21 mouse cellular contexts compared by ENCODE assay signal in the genomic region with DNA sequence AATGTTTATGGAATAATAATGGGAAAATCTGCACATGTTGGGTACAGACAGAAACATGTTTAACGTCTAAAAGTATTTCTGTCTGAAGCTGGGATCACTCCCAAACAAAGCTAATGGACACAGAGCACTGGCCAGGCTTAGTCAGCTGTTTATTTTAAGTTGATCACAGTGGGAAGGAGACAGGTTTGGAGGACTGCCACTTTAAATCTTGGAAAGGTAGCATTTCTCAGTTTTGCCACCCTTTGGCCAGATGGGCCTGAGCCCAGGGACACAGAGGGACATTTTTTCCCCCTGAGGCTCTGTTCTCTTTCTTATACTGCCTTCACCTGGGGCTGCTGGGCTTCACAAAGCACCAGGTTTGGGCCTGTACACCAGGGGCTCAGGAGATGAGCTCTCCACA.
A peak's percentile ranks its signal among the peaks of the same experiment; 100 is the strongest.
DNase-seq lines count a peak whose midpoint lies in the region; ATAC-seq and TF ChIP-seq lines count a peak whose summit lies in the region.
"Had no signal": no experiment of that assay in that cellular context is flagged by ENCODE, and none has a peak within 500 bp of the region (broad histone marks: within the 10 kb centered on the region; RNA-seq: fewer than 3 reads in every experiment).

No protein-coding gene starts in this region.

- peak; percentile 82 for DNase-seq in heart, adult 11 months
- DNase-seq in heart, postnatal 36 days: no peak
- DNase-seq in liver, adult 2 months (ENCODE audit: extremely low read depth, low read depth, low spot score): peak; percentile 90
- DNase-seq in cerebellum, adult 9-10 months: peak; percentile 54
- DNase-seq in right cerebral cortex, postnatal 25 days: no peak
- DNase-seq: adrenal gland, adult 8-10 months; liver, embryonic 13.5 days; lung, embryonic 14.5 days; lung, postnatal 36 days; right cerebral cortex, postnatal 14 days; thymus, adult 2 months had no signal

- H3K4me3 ChIP-seq in liver, adult 2 months (ENCODE audit: insufficient read depth, low read depth, low read length): no peak overlapping the region
- H3K4me3 ChIP-seq in liver, embryonic 12.5 days: no peak overlapping the region
- H3K4me3 ChIP-seq in intestine, embryonic 15.5 days (replicated peaks): no peak overlapping the region
- H3K4me3 ChIP-seq: embryonic facial prominence, embryonic 10.5 days; forebrain, embryonic 13.5 days; heart, embryonic 12.5 days; hindbrain, embryonic 15.5 days; left cerebral cortex, adult 2 months; liver, embryonic 13.5 days; midbrain, embryonic 15.5 days; stomach, embryonic 15.5 days had no signal

- no peak for TF ChIP-seq POLR2A in liver, adult 2 months (IDR thresholded peaks at IDR 0.05; ENCODE audit: extremely low read depth, insufficient read depth, low read length)

- H3K27ac ChIP-seq in liver, adult 2 months (replicated peaks; ENCODE audit: insufficient read depth, low read depth, low read length): peak overlapping the region; percentile 51
- no peak overlapping the region for H3K27ac ChIP-seq in liver, embryonic 12.5 days
- no peak overlapping the region for H3K27ac ChIP-seq in intestine, embryonic 15.5 days
- H3K27ac ChIP-seq: embryonic facial prominence, embryonic 10.5 days; forebrain, embryonic 13.5 days; hindbrain, embryonic 15.5 days; left cerebral cortex, adult 2 months; liver, embryonic 13.5 days; midbrain, embryonic 15.5 days; stomach, embryonic 15.5 days had no signal

- no peaks in the 10 kb centered on the region for H3K36me3 ChIP-seq in liver, adult 2 months (ENCODE audit: control insufficient read depth, insufficient read depth, low read length)
- no peaks in the 10 kb centered on the region for H3K36me3 ChIP-seq in liver, embryonic 12.5 days
- no peaks in the 10 kb centered on the region for H3K36me3 ChIP-seq in intestine, embryonic 15.5 days
- H3K36me3 ChIP-seq: embryonic facial prominence, embryonic 10.5 days; heart, embryonic 12.5 days; hindbrain, embryonic 15.5 days; liver, embryonic 13.5 days; midbrain, embryonic 15.5 days; stomach, embryonic 15.5 days had no signal

- H3K79me2 ChIP-seq in liver, adult 2 months (ENCODE audit: control insufficient read depth, insufficient read depth, low read length): no peaks in the 10 kb centered on the region

- peaks cover 10% of the 10 kb centered on the region; the same call in 1 of the 2 replicates for H3K4me1 ChIP-seq in liver, adult 2 months (ENCODE audit: control insufficient read depth, insufficient read depth, low read length)
- no peaks in the 10 kb centered on the region for H3K4me1 ChIP-seq in liver, embryonic 12.5 days
- no peaks in the 10 kb centered on the region for H3K4me1 ChIP-seq in intestine, embryonic 15.5 days (replicated peaks)
- H3K4me1 ChIP-seq: embryonic facial prominence, embryonic 10.5 days; heart, embryonic 12.5 days; liver, embryonic 13.5 days; stomach, embryonic 15.5 days had no signal

- intact Hi-C loops in heart, postnatal 36 days (cut with DNase I): no loop called here

- no peaks in the 10 kb centered on the region for H3K27me3 ChIP-seq in liver, adult 2 months (ENCODE audit: control insufficient read depth, insufficient read depth, low read length)
- H3K27me3 ChIP-seq in liver, embryonic 12.5 days (replicated peaks): no peaks in the 10 kb centered on the region
- H3K27me3 ChIP-seq in intestine, embryonic 15.5 days (replicated peaks): no peaks in the 10 kb centered on the region
- H3K27me3 ChIP-seq: heart, embryonic 12.5 days; hindbrain, embryonic 15.5 days; liver, embryonic 13.5 days; midbrain, embryonic 15.5 days; stomach, embryonic 15.5 days had no signal

- H3K9ac ChIP-seq in liver, adult 2 months (ENCODE audit: low read depth, low read length): no peak overlapping the region
- H3K9ac ChIP-seq in liver, embryonic 12.5 days: no peak overlapping the region
- no peak overlapping the region for H3K9ac ChIP-seq in intestine, embryonic 15.5 days
- H3K9ac ChIP-seq: forebrain, embryonic 13.5 days; heart, embryonic 12.5 days; hindbrain, embryonic 15.5 days; liver, embryonic 13.5 days; lung, embryonic 14.5 days; midbrain, embryonic 15.5 days; stomach, embryonic 15.5 days had no signal

- TF ChIP-seq CTCF in liver, adult 2 months (IDR thresholded peaks at IDR 0.05; ENCODE audit: low read depth, low read length): no peak

- ATAC-seq in liver, embryonic 12.5 days: no peak
- no peak for ATAC-seq in intestine, embryonic 15.5 days
- ATAC-seq: intestine, postnatal 0 days had no signal

- 21% methylated on average over 1 of the region's 1 CpGs for WGBS in liver, adult 2 months
- 60% methylated on average over 1 of the region's 1 CpGs for WGBS in liver, embryonic 12.5 days (ENCODE audit: insufficient replicate concordance)
- 47% methylated on average over 1 of the region's 1 CpGs for WGBS in intestine, embryonic 15.5 days

- no peak overlapping the region for H3K4me2 ChIP-seq in liver, embryonic 12.5 days
- H3K4me2 ChIP-seq in intestine, embryonic 15.5 days (replicated peaks): no peak overlapping the region
- H3K4me2 ChIP-seq: forebrain, embryonic 13.5 days; heart, embryonic 12.5 days; hindbrain, embryonic 15.5 days; liver, embryonic 13.5 days; lung, embryonic 14.5 days; midbrain, embryonic 15.5 days; stomach, embryonic 15.5 days had no signal

- H3K9me3 ChIP-seq in liver, embryonic 12.5 days (replicated peaks): no peaks in the 10 kb centered on the region
- no peaks in the 10 kb centered on the region for H3K9me3 ChIP-seq in intestine, embryonic 15.5 days
- H3K9me3 ChIP-seq: embryonic facial prominence, embryonic 10.5 days; forebrain, embryonic 13.5 days; heart, embryonic 12.5 days; hindbrain, embryonic 15.5 days; liver, embryonic 13.5 days; midbrain, embryonic 15.5 days; stomach, embryonic 15.5 days had no signal

Comparison
In these comparisons a context has a peak if more than half of its experiments do, and no peak if none do; other contexts are left out.
1. DNase-seq: peak in heart, adult 11 months (single experiment), liver, adult 2 months (single experiment) and cerebellum, adult 9-10 months (single experiment); none in heart, postnatal 36 days (0 of 2) and right cerebral cortex, postnatal 25 days (single experiment).